Mouse (Mus musculus): Measurements from ENCODE around the gene Mus81. TPM values are rescaled to one million over a fixed set of nuclear protein-coding genes. Genes with fewer than 3 reads are reported as not detected.

Mus81 gene
- polyA plus RNA-seq, 1 experiment from 2014 or later: 43.7 TPM

Other genes starting within 250 kb of the Mus81 start
- 25.9 and 32.2 TPM in 2 replicates for gene Pacs1, start 215.3 kb downstream of the Mus81 start, polyA plus RNA-seq (2016; fragmentation: Nextera tagmentation; extraction: Ambion mirVana)
- 380 and 389 TPM in 2 replicates for gene Sf3b2, start 192.9 kb downstream of the Mus81 start, polyA plus RNA-seq (2016; fragmentation: Nextera tagmentation; extraction: Ambion mirVana)
- gene Gal3st3, start 190.1 kb downstream of the Mus81 start, polyA plus RNA-seq (2016; fragmentation: Nextera tagmentation; extraction: Ambion mirVana): 6.1 and 6.7 TPM in 2 replicates
- not detected in 2 replicates for gene Catsper1, start 152.7 kb downstream of the Mus81 start, polyA plus RNA-seq (2016; fragmentation: Nextera tagmentation; extraction: Ambion mirVana)
- 1.4 and 1.9 TPM in 2 replicates for gene Cst6, start 138.8 kb downstream of the Mus81 start, polyA plus RNA-seq (2016; fragmentation: Nextera tagmentation; extraction: Ambion mirVana)
- 68.6 and 73.5 TPM in 2 replicates for gene Eif1ad, start 121.7 kb downstream of the Mus81 start, polyA plus RNA-seq (2016; fragmentation: Nextera tagmentation; extraction: Ambion mirVana)
- 453 and 465 TPM in 2 replicates for gene Banf1, start 121.2 kb downstream of the Mus81 start, polyA plus RNA-seq (2016; fragmentation: Nextera tagmentation; extraction: Ambion mirVana)
- gene Sart1, start 99.7 kb downstream of the Mus81 start, polyA plus RNA-seq (2016; fragmentation: Nextera tagmentation; extraction: Ambion mirVana): 111 and 118 TPM in 2 replicates
- gene Tsga10ip, start 85.9 kb downstream of the Mus81 start, polyA plus RNA-seq (2016; fragmentation: Nextera tagmentation; extraction: Ambion mirVana): 0.20 TPM in 2 replicates
- gene Drap1, start 63.4 kb downstream of the Mus81 start, polyA plus RNA-seq (2016; fragmentation: Nextera tagmentation; extraction: Ambion mirVana): 310 and 324 TPM in 2 replicates
- gene AI837181, start 63.3 kb downstream of the Mus81 start, polyA plus RNA-seq (2016; fragmentation: Nextera tagmentation; extraction: Ambion mirVana): 65.0 and 69.1 TPM in 2 replicates
- not detected in 2 replicates for gene Fosl1, start 40.9 kb downstream of the Mus81 start, polyA plus RNA-seq (2016; fragmentation: Nextera tagmentation; extraction: Ambion mirVana)
- gene Ccdc85b, start 30.5 kb downstream of the Mus81 start, polyA plus RNA-seq (2016; fragmentation: Nextera tagmentation; extraction: Ambion mirVana): 10.4 and 10.8 TPM in 2 replicates
- 130 and 140 TPM in 2 replicates for gene Fibp, start 27.8 kb downstream of the Mus81 start, polyA plus RNA-seq (2016; fragmentation: Nextera tagmentation; extraction: Ambion mirVana)
- gene Ctsw, start 19.9 kb downstream of the Mus81 start, polyA plus RNA-seq (2016; fragmentation: Nextera tagmentation; extraction: Ambion mirVana): 2.2 and 2.9 TPM in 2 replicates
- 138 and 139 TPM in 2 replicates for gene Efemp2, start 14.4 kb downstream of the Mus81 start, polyA plus RNA-seq (2016; fragmentation: Nextera tagmentation; extraction: Ambion mirVana)
- gene Cfl1, start 2.1 kb upstream of the Mus81 start, polyA plus RNA-seq (2016; fragmentation: Nextera tagmentation; extraction: Ambion mirVana): 2,525 and 2,543 TPM in 2 replicates
- gene 1700020D05Rik, start 15.4 kb upstream of the Mus81 start, polyA plus RNA-seq (2016; fragmentation: Nextera tagmentation; extraction: Ambion mirVana): 0.20 and 0.42 TPM in 2 replicates
- 9.3 and 10.1 TPM in 2 replicates for gene Snx32, start 22.1 kb upstream of the Mus81 start, polyA plus RNA-seq (2016; fragmentation: Nextera tagmentation; extraction: Ambion mirVana)
- 1.2 TPM in 2 replicates for gene Ovol1, start 72.2 kb upstream of the Mus81 start, polyA plus RNA-seq (2016; fragmentation: Nextera tagmentation; extraction: Ambion mirVana)
- gene Ap5b1, start 79.6 kb upstream of the Mus81 start, polyA plus RNA-seq (2016; fragmentation: Nextera tagmentation; extraction: Ambion mirVana): 1.8 TPM in 2 replicates
- 171 and 193 TPM in 2 replicates for gene Rnaseh2c, start 113.5 kb upstream of the Mus81 start, polyA plus RNA-seq (2016; fragmentation: Nextera tagmentation; extraction: Ambion mirVana)
- 56.3 and 60.1 TPM in 2 replicates for gene Kat5, start 121.8 kb upstream of the Mus81 start, polyA plus RNA-seq (2016; fragmentation: Nextera tagmentation; extraction: Ambion mirVana)
- 44.7 and 45.9 TPM in 2 replicates for gene Rela, start 149.1 kb upstream of the Mus81 start, polyA plus RNA-seq (2016; fragmentation: Nextera tagmentation; extraction: Ambion mirVana)
- gene Sipa1, start 175.3 kb upstream of the Mus81 start, polyA plus RNA-seq (2016; fragmentation: Nextera tagmentation; extraction: Ambion mirVana): 26.5 and 27.6 TPM in 2 replicates
- gene Map3k11, start 200.3 kb upstream of the Mus81 start, polyA plus RNA-seq (2016; fragmentation: Nextera tagmentation; extraction: Ambion mirVana): 19.4 and 19.6 TPM in 2 replicates
- 35.9 and 38.3 TPM in 2 replicates for gene Pcnx3, start 200.5 kb upstream of the Mus81 start, polyA plus RNA-seq (2016; fragmentation: Nextera tagmentation; extraction: Ambion mirVana)
- 0.40 TPM in 1 of 2 replicates, not detected in the other for gene Kcnk7, start 216.0 kb upstream of the Mus81 start, polyA plus RNA-seq (2016; fragmentation: Nextera tagmentation; extraction: Ambion mirVana)
- gene Ehbp1l1, start 237.9 kb upstream of the Mus81 start, polyA plus RNA-seq (2016; fragmentation: Nextera tagmentation; extraction: Ambion mirVana): 15.9 and 16.5 TPM in 2 replicates
- 140 and 143 TPM in 2 replicates for gene Fam89b, start 241.3 kb upstream of the Mus81 start, polyA plus RNA-seq (2016; fragmentation: Nextera tagmentation; extraction: Ambion mirVana)